Mouse (Mus musculus) neural tube, embryonic 15.5 days (tissue): ENCODE results near the gene Pdcd1lg2. TPM values are rescaled to one million over a fixed set of nuclear protein-coding genes. Genes with fewer than 3 reads are reported as not detected.

Experiments used
- ATAC-seq: fragments of 200-750 bp; cut with Nextera tagmentation; 2 replicates; pipeline ENCODE4 v1.8.0; 2017; ENCODE audit warnings: mild to moderate bottlenecking, moderate TSS enrichment, moderate library complexity; ENCODE audit not compliant: low FRiP score
- H3K27ac ChIP-seq: fragments of 300-500 bp; sonication (generic); replicated peaks from 2 replicates; pipeline ENCODE4 v1.5.1; 2015; ENCODE audit warnings: mild to moderate bottlenecking, inconsistent platforms
- H3K27me3 ChIP-seq: fragments of 300-500 bp; sonication (generic); replicated peaks from 2 replicates; pipeline ENCODE4 v1.6.1; 2015; ENCODE audit warnings: inconsistent platforms
- H3K36me3 ChIP-seq: fragments of 300-500 bp; sonication (generic); 2 replicates; pipeline ENCODE4 v1.6.1; 2015; ENCODE audit warnings: inconsistent platforms
- H3K4me1 ChIP-seq: fragments of 300-500 bp; sonication (generic); 2 replicates; pipeline ENCODE4 v1.6.1; 2015; ENCODE audit warnings: inconsistent platforms
- H3K4me2 ChIP-seq: fragments of 300-500 bp; sonication (generic); 2 replicates; pipeline ENCODE4 v1.6.1; 2015; ENCODE audit warnings: inconsistent platforms, mild to moderate bottlenecking, moderate library complexity
- H3K4me3 ChIP-seq: fragments of 300-500 bp; sonication (generic); replicated peaks from 2 replicates; pipeline ENCODE4 v1.5.1; 2015; ENCODE audit warnings: mild to moderate bottlenecking, inconsistent platforms
- H3K9ac ChIP-seq: fragments of 300-500 bp; sonication (generic); replicated peaks from 2 replicates; pipeline ENCODE4 v1.6.1; 2015; ENCODE audit warnings: mild to moderate bottlenecking, inconsistent platforms
- H3K9me3 ChIP-seq: fragments of 300-500 bp; sonication (generic); replicated peaks from 2 replicates; pipeline ENCODE4 v1.6.1; 2016; ENCODE audit warnings: inconsistent platforms
- WGBS: fragments of 180-500 bp; shearing (Covaris S2); methylation state at CpG from one replicate; pipeline ENCODE4 v1.1.7; 2015; ENCODE audit warnings: mixed read lengths; 5-methylcytosine and 5-hydroxymethylcytosine counted together
- polyA plus RNA-seq: library from polyadenylated mRNA; unstranded; fragments of >200 nt; fragmentation: Nextera tagmentation; extraction: Ambion mirVana; gene quantifications from 2 replicates; pipeline ENCODE4 v1.2.1, GENCODE M21; 2015

The Pdcd1lg2 gene
- polyA plus RNA-seq, 1 experiment from 2014 or later: 0.09 TPM

GRCm38 (mm10) chr19:29385822-29386221, 24.9 kb upstream of the Pdcd1lg2 start:
- Histone ChIP-seq H3K4me2 (no peak overlapping the region), H3K4me3 (no peak overlapping the region), H3K9ac (no peak overlapping the region), H3K36me3 (no peaks in the 10 kb centered on the region), H3K27ac (no peak overlapping the region), H3K27me3 (no peaks in the 10 kb centered on the region), H3K9me3 (no peaks in the 10 kb centered on the region), H3K4me1 (no peaks in the 10 kb centered on the region)
- 93% methylated on average over 4 of the region's 4 CpGs for WGBS
- ATAC-seq: no peak

GRCm38 (mm10) chr19:29388818-29389217, 21.9 kb upstream of the Pdcd1lg2 start:
- Histone ChIP-seq H3K9me3 (no peaks in the 10 kb centered on the region), H3K4me1 (no peaks in the 10 kb centered on the region), H3K4me2 (no peak overlapping the region), H3K27ac (no peak overlapping the region), H3K36me3 (no peaks in the 10 kb centered on the region), H3K9ac (no peak overlapping the region), H3K4me3 (no peak overlapping the region), H3K27me3 (no peaks in the 10 kb centered on the region)
- WGBS: 97% methylated on average over 1 of the region's 1 CpGs
- ATAC-seq: no peak

GRCm38 (mm10) chr19:29390483-29390882, 20.2 kb upstream of the Pdcd1lg2 start:
- H3K4me2 ChIP-seq: no peak overlapping the region
- no peak overlapping the region for H3K9ac ChIP-seq
- H3K36me3 ChIP-seq: no peaks in the 10 kb centered on the region
- H3K27me3 ChIP-seq: no peaks in the 10 kb centered on the region
- no peaks in the 10 kb centered on the region for H3K4me1 ChIP-seq
- WGBS: 90% methylated on average over 5 of the region's 5 CpGs
- no peak for ATAC-seq
- no peaks in the 10 kb centered on the region for H3K9me3 ChIP-seq
- no peak overlapping the region for H3K4me3 ChIP-seq
- H3K27ac ChIP-seq: no peak overlapping the region

GRCm38 (mm10) chr19:29391279-29391678, 19.4 kb upstream of the Pdcd1lg2 start:
- Histone ChIP-seq H3K4me1 (no peaks in the 10 kb centered on the region), H3K4me2 (no peak overlapping the region), H3K27ac (no peak overlapping the region), H3K36me3 (no peaks in the 10 kb centered on the region), H3K9ac (no peak overlapping the region), H3K9me3 (no peaks in the 10 kb centered on the region), H3K27me3 (no peaks in the 10 kb centered on the region), H3K4me3 (no peak overlapping the region)
- ATAC-seq: no peak
- 75% methylated on average over 4 of the region's 4 CpGs for WGBS

GRCm38 (mm10) chr19:29393333-29393732, 17.4 kb upstream of the Pdcd1lg2 start:
- no peaks in the 10 kb centered on the region for H3K36me3 ChIP-seq
- no peaks in the 10 kb centered on the region for H3K9me3 ChIP-seq
- 92% methylated on average over 9 of the region's 9 CpGs for WGBS
- no peaks in the 10 kb centered on the region for H3K27me3 ChIP-seq
- H3K9ac ChIP-seq: no peak overlapping the region
- H3K27ac ChIP-seq: no peak overlapping the region
- H3K4me2 ChIP-seq: no peak overlapping the region
- ATAC-seq: no peak
- H3K4me1 ChIP-seq: no peaks in the 10 kb centered on the region
- no peak overlapping the region for H3K4me3 ChIP-seq

GRCm38 (mm10) chr19:29394721-29395120, 16.0 kb upstream of the Pdcd1lg2 start:
- no peaks in the 10 kb centered on the region for H3K27me3 ChIP-seq
- no peaks in the 10 kb centered on the region for H3K36me3 ChIP-seq
- no peak overlapping the region for H3K9ac ChIP-seq
- no peak for ATAC-seq
- 98% methylated on average over 2 of the region's 2 CpGs for WGBS
- no peak overlapping the region for H3K4me2 ChIP-seq
- no peaks in the 10 kb centered on the region for H3K4me1 ChIP-seq
- H3K4me3 ChIP-seq: no peak overlapping the region
- H3K27ac ChIP-seq: no peak overlapping the region
- no peaks in the 10 kb centered on the region for H3K9me3 ChIP-seq

- no peak overlapping the region for H3K4me3 ChIP-seq
- H3K4me1 ChIP-seq: no peaks in the 10 kb centered on the region
- H3K9ac ChIP-seq: no peak overlapping the region
- no peak overlapping the region for H3K27ac ChIP-seq
- 92% methylated on average over 1 of the region's 1 CpGs for WGBS
- no peak overlapping the region for H3K4me2 ChIP-seq
- no peaks in the 10 kb centered on the region for H3K27me3 ChIP-seq
- H3K36me3 ChIP-seq: no peaks in the 10 kb centered on the region
- no peak for ATAC-seq
- no peaks in the 10 kb centered on the region for H3K9me3 ChIP-seq
Observed at GRCm38 (mm10) chr19:29396353-29396752, 14.4 kb upstream of the Pdcd1lg2 start.

GRCm38 (mm10) chr19:29399786-29400185, 10.9 kb upstream of the Pdcd1lg2 start:
- H3K4me2 ChIP-seq: no peak overlapping the region
- H3K36me3 ChIP-seq: no peaks in the 10 kb centered on the region
- 93% methylated on average over 4 of the region's 4 CpGs for WGBS
- H3K9ac ChIP-seq: no peak overlapping the region
- no peak overlapping the region for H3K4me3 ChIP-seq
- no peak for ATAC-seq
- H3K27me3 ChIP-seq: no peaks in the 10 kb centered on the region
- H3K4me1 ChIP-seq: peaks cover 6% of the 10 kb centered on the region; the same call in 1 of the 2 replicates
- H3K9me3 ChIP-seq: no peaks in the 10 kb centered on the region
- no peak overlapping the region for H3K27ac ChIP-seq

- Histone ChIP-seq H3K9me3 (no peaks in the 10 kb centered on the region), H3K27me3 (no peaks in the 10 kb centered on the region), H3K4me3 (no peak overlapping the region), H3K36me3 (no peaks in the 10 kb centered on the region), H3K4me2 (no peak overlapping the region), H3K4me1 (peaks cover 6% of the 10 kb centered on the region; the same call in 1 of the 2 replicates), H3K27ac (no peak overlapping the region), H3K9ac (no peak overlapping the region)
- ATAC-seq: no peak
- 92% methylated on average over 3 of the region's 3 CpGs for WGBS
Observed at GRCm38 (mm10) chr19:29400466-29400865, 10.3 kb upstream of the Pdcd1lg2 start.

GRCm38 (mm10) chr19:29402621-29403020, 8.1 kb upstream of the Pdcd1lg2 start:
- Histone ChIP-seq H3K27ac (no peak overlapping the region), H3K36me3 (no peaks in the 10 kb centered on the region), H3K4me1 (peaks cover 6% of the 10 kb centered on the region; the same call in 1 of the 2 replicates), H3K27me3 (no peaks in the 10 kb centered on the region), H3K4me3 (no peak overlapping the region), H3K4me2 (no peak overlapping the region), H3K9ac (no peak overlapping the region), H3K9me3 (no peaks in the 10 kb centered on the region)
- 91% methylated on average over 4 of the region's 4 CpGs for WGBS
- no peak for ATAC-seq

- H3K9me3 ChIP-seq: no peaks in the 10 kb centered on the region
- H3K36me3 ChIP-seq: no peaks in the 10 kb centered on the region
- peaks cover 6% of the 10 kb centered on the region; the same call in 1 of the 2 replicates for H3K4me1 ChIP-seq
- no peak overlapping the region for H3K9ac ChIP-seq
- H3K4me3 ChIP-seq: no peak overlapping the region
- no peak for ATAC-seq
- H3K4me2 ChIP-seq: no peak overlapping the region
- no peak overlapping the region for H3K27ac ChIP-seq
- 91% methylated on average over 4 of the region's 4 CpGs for WGBS
- no peaks in the 10 kb centered on the region for H3K27me3 ChIP-seq
Observed at GRCm38 (mm10) chr19:29403251-29403650, 7.5 kb upstream of the Pdcd1lg2 start.

- Histone ChIP-seq H3K36me3 (no peaks in the 10 kb centered on the region), H3K27me3 (no peaks in the 10 kb centered on the region), H3K27ac (no peak overlapping the region), H3K4me2 (no peak overlapping the region), H3K9ac (no peak overlapping the region), H3K9me3 (no peaks in the 10 kb centered on the region), H3K4me1 (peaks cover 6% of the 10 kb centered on the region; the same call in 1 of the 2 replicates), H3K4me3 (no peak overlapping the region)
- WGBS: 38% methylated on average over 2 of the region's 2 CpGs
- ATAC-seq: no peak
Observed at GRCm38 (mm10) chr19:29405388-29405787, 5.3 kb upstream of the Pdcd1lg2 start.
